Mouse (Mus musculus): ENCODE data around the gene Dusp18.

The Dusp18 gene

GRCm38 (mm10) chr11:3894406-3895281 is at the start of gene Dusp18, which contains the start of gene 4921536K21Rik:
Dusp18 (plus strand) TSS chr11:3895240.
4921536K21Rik (minus strand) TSS chr11:3895098.
- POLR2A ChIA-PET: interaction anchor here (0.6 to 3.4 kb wide), 28 partner anchors 8 to 541 kb away, joined by 3 to 21 read pairs (median 4); partner anchors contain the start of genes Morc2a (in 2 of the 4), Pes1 (in 2 of the 4), Slc35e4 (in 2 of the 4) and Osbp2 (in 1 of the 4)

GRCm38 (mm10) chr11:3846351-3846750 is 48.7 kb upstream of the Dusp18 start:
- ChIA-PET POLR2A (interaction anchor here in 1 of 4 experiments (1.5 kb wide), 1 partner anchor 18 kb away, joined by 3 read pairs; the partner anchor contains the start of gene Osbp2), CTCF (interaction anchor here in 2 of 4 experiments (0.5 to 1.2 kb wide), 2 partner anchors 9 to 12 kb away, joined by 3 to 5 read pairs; no protein-coding TSS in a partner anchor)

More at GRCm38 (mm10) chr11:3894406-3895281, at the start of gene Dusp18, which contains the start of gene 4921536K21Rik:
- CTCF ChIA-PET: interaction anchor here in 3 of 4 experiments (0.8 to 1.8 kb wide), 8 partner anchors 15 to 30 kb away, joined by 3 to 8 read pairs (median 4); partner anchors contain the start of genes Osbp2 (in 1 of the 3) and Slc35e4 (in 1 of the 3)

- ChIA-PET POLR2A (interaction anchor here in 3 of 4 experiments (0.5 to 1.9 kb wide), 9 partner anchors 8 to 517 kb away, joined by 3 to 11 read pairs (median 3); partner anchors contain the start of genes Morc2a (in 1 of the 3), Osbp2 (in 1 of the 3) and Slc35e4 (in 1 of the 3)), CTCF (interaction anchor here (0.7 to 1.2 kb wide), 6 partner anchors 14 to 72 kb away, joined by 3 to 7 read pairs (median 4); partner anchors contain the start of gene Slc35e4 (in 1 of the 4))
Measured at GRCm38 (mm10) chr11:3849469-3850314, 45.3 kb upstream of the Dusp18 start.

GRCm38 (mm10) chr11:3850315-3850614 is 44.8 kb upstream of the Dusp18 start:
- POLR2A ChIA-PET: interaction anchor here in 2 of 4 experiments (1.1 to 1.9 kb wide), 5 partner anchors 9 to 63 kb away, joined by 3 to 6 read pairs (median 3); partner anchors contain the start of gene Slc35e4 (in 1 of the 2)
- CTCF ChIA-PET: interaction anchor here in 1 of 4 experiments (0.7 kb wide), 1 partner anchor 18 kb away, joined by 3 read pairs; no protein-coding TSS in a partner anchor

- POLR2A ChIA-PET: interaction anchor here in 1 of 4 experiments (0.6 kb wide), 1 partner anchor 860 kb away, joined by 3 read pairs; no protein-coding TSS in a partner anchor
- CTCF ChIA-PET: no interaction called here
Measured at GRCm38 (mm10) chr11:3850746-3851277, 44.2 kb upstream of the Dusp18 start.

- POLR2A ChIA-PET: no interaction called here
Measured at GRCm38 (mm10) chr11:3851872-3852271, 43.2 kb upstream of the Dusp18 start.

GRCm38 (mm10) chr11:3853031-3853430 is 42.0 kb upstream of the Dusp18 start:
- ChIA-PET POLR2A (interaction anchor here in 1 of 4 experiments (0.6 kb wide), 1 partner anchor 464 kb away, joined by 3 read pairs; no protein-coding TSS in a partner anchor), CTCF (interaction anchor here in 2 of 4 experiments (0.6 kb wide), 2 partner anchors 26 to 52 kb away, joined by 3 read pairs; no protein-coding TSS in a partner anchor)

More at GRCm38 (mm10) chr11:3851872-3852271, 43.2 kb upstream of the Dusp18 start:
- CTCF ChIA-PET: no interaction called here

- CTCF ChIA-PET: interaction anchor here in 2 of 4 experiments (0.6 to 0.7 kb wide), 2 partner anchors 27 to 246 kb away, joined by 3 read pairs; no protein-coding TSS in a partner anchor
- POLR2A ChIA-PET: no interaction called here
Measured at GRCm38 (mm10) chr11:3853481-3854034, 41.5 kb upstream of the Dusp18 start.

GRCm38 (mm10) chr11:3854156-3854555 is 40.9 kb upstream of the Dusp18 start:
- POLR2A ChIA-PET: no interaction called here
- CTCF ChIA-PET: interaction anchor here in 2 of 4 experiments (0.7 to 1.7 kb wide), 2 partner anchors 26 to 247 kb away, joined by 3 to 6 read pairs; no protein-coding TSS in a partner anchor

- ChIA-PET POLR2A (interaction anchor here in 1 of 4 experiments (1.2 kb wide), 1 partner anchor 8 kb away, joined by 5 read pairs; the partner anchor contains the start of gene Osbp2), CTCF (interaction anchor here in 2 of 4 experiments (1.4 to 1.7 kb wide), 2 partner anchors 24 kb away, joined by 4 to 6 read pairs; no protein-coding TSS in a partner anchor)
Measured at GRCm38 (mm10) chr11:3855846-3856245, 39.2 kb upstream of the Dusp18 start.

- POLR2A ChIA-PET: no interaction called here
- CTCF ChIA-PET: no interaction called here
Measured at GRCm38 (mm10) chr11:3857902-3858301, 37.1 kb upstream of the Dusp18 start.

- POLR2A ChIA-PET: interaction anchor here in 1 of 4 experiments (0.6 kb wide), 1 partner anchor 342 kb away, joined by 3 read pairs; no protein-coding TSS in a partner anchor
- CTCF ChIA-PET: interaction anchor here in 3 of 4 experiments (0.6 to 2.1 kb wide), 4 partner anchors 20 to 95 kb away, joined by 3 to 5 read pairs (median 4); no protein-coding TSS in a partner anchor
Measured at GRCm38 (mm10) chr11:3859778-3860177, 35.3 kb upstream of the Dusp18 start.

- ChIA-PET POLR2A (interaction anchor here in 3 of 4 experiments (0.5 to 0.9 kb wide), 3 partner anchors 41 to 343 kb away, joined by 3 read pairs; no protein-coding TSS in a partner anchor), CTCF (interaction anchor here in 3 of 4 experiments (0.6 to 2.1 kb wide), 3 partner anchors 26 to 154 kb away, joined by 3 to 5 read pairs (median 5); no protein-coding TSS in a partner anchor)
Measured at GRCm38 (mm10) chr11:3860361-3860760, 34.7 kb upstream of the Dusp18 start.

GRCm38 (mm10) chr11:3862661-3863453 is 32.2 kb upstream of the Dusp18 start:
- POLR2A ChIA-PET: interaction anchor here in 3 of 4 experiments (0.6 to 2.5 kb wide), 28 partner anchors 9 to 527 kb away, joined by 3 to 16 read pairs (median 4); partner anchors contain the start of genes Slc35e4 (in 2 of the 3), 4921536K21Rik (in 1 of the 3), Dusp18 (in 1 of the 3) and Pes1 (in 1 of the 3)
- CTCF ChIA-PET: interaction anchor here (0.5 to 3.4 kb wide), 15 partner anchors 12 to 261 kb away, joined by 3 to 18 read pairs (median 5); partner anchors contain the start of genes Sec14l2 (in 1 of the 4) and Slc35e4 (in 1 of the 4)

- CTCF ChIA-PET: interaction anchor here (0.5 to 3.4 kb wide), 17 partner anchors 15 to 260 kb away, joined by 3 to 18 read pairs (median 5); partner anchors contain the start of genes 4921536K21Rik (in 1 of the 4), Dusp18 (in 1 of the 4), Sec14l2 (in 1 of the 4) and Slc35e4 (in 1 of the 4)
- POLR2A ChIA-PET: interaction anchor here in 3 of 4 experiments (0.6 to 2.5 kb wide), 30 partner anchors 8 to 771 kb away, joined by 3 to 16 read pairs (median 4); partner anchors contain the start of genes Slc35e4 (in 2 of the 3), 4921536K21Rik (in 1 of the 3), Dusp18 (in 1 of the 3) and Morc2a (in 1 of the 3)
Measured at GRCm38 (mm10) chr11:3863454-3864112, 31.5 kb upstream of the Dusp18 start, which contains the start of gene Osbp2. Osbp2 (minus strand) TSS chr11:3863903.
